Mouse (Mus musculus): ENCODE data around the gene Ssr2.
"Not testable (repeated sequence)": the region's sequence is repeated elsewhere in the genome, so short reads cannot be mapped to it uniquely, and the experiment has no call there.

- not testable (repeated sequence) for TF ChIP-seq ZC3H11A (IDR thresholded peaks at IDR 0.05; ENCODE audit: borderline replicate concordance, low read depth, low read length); MAFK (IDR thresholded peaks at IDR 0.05; ENCODE audit: insufficient read depth, low read depth, low read length); ZNF384 (IDR thresholded peaks at IDR 0.05; ENCODE audit: low read depth, low read length); CHD2 (IDR thresholded peaks at IDR 0.05; ENCODE audit: low read depth, low read length)
Observed at GRCm38 (mm10) chr3:88596547-88596946, 20.9 kb downstream of the Ssr2 start.

Measured in ES-E14 (cell line).